Mouse (Mus musculus) gastrocnemius, postnatal 10 days (tissue): ENCODE measurements at regions not wholly inside any gene's neighbourhood (a gene's known extent, or its start where the extent isn't known, plus 50 kb on each side); places are given as distances from the start of the nearest gene placed in this dataset.

Source experiments
- DNase-seq: peaks from one replicate; pipeline ENCODE4 v3.0.0; 2021; ENCODE audit warnings: mixed read lengths

DNA sequence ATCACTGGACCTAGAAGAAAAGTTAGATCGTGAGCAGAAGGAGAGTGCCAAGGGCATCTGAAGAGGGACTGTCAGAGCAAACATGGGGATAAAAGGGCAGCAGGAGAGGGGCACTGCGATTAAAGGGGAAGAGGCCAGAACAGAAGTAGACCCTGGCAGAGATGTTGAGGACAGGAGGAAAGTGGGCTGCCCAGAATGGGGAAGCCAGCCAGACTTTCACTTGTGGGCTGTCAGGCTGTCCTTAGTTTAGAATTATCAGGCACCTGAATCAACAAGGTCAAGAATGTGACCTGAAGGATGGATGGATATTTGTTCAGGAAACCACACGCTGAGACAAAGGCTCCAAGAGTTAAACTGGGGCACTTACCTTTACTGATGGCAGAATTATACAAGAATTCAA is 193.0 kb upstream of the Klf3 start:
- no peak for DNase-seq

DNA sequence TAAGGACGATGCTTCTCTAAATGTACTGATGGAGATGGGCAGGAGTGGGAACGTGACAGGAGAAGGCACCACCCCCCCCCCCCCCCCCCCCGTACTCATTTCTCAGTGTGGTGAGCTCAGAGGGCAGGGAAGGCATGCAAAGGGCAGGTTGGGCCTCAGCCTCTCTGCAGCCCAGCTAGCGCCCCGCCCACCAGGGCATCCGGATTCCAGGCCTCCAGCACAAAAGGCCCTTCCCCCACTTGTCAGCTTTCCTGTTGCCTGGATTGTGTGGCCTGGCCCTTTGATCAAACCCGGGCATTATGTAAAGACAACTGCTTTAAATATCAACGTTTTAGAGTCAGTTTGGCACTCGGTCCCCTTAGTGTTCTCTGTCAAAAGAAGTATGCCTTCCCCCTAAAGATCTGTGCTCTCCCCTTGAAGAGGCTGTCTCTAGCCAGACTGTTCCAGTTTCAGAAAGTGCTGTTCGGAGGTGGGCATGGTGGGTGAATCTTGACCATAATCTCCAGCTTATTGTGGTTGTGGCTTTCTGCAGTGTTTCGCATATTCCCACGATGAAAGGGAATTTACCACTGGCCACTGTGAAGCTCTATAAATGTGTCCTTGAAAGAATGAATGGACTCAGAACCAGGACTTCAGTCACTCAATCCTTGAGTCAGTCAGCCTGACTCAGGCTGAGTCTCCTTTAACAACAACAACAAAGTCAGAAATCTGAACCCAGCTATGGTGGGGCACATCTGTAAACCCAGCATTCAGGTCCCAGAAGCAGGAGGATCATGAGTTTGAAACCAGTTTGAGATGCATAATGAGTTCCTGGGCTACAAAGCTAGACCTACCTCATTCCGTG is 192.4 kb upstream of the Klf3 start:
- DNase-seq, result peak; percentile 44

- no peak for DNase-seq
Measured at GRCm38 (mm10) chr5:64612017-64612416, 191.2 kb upstream of the Klf3 start.

DNA sequence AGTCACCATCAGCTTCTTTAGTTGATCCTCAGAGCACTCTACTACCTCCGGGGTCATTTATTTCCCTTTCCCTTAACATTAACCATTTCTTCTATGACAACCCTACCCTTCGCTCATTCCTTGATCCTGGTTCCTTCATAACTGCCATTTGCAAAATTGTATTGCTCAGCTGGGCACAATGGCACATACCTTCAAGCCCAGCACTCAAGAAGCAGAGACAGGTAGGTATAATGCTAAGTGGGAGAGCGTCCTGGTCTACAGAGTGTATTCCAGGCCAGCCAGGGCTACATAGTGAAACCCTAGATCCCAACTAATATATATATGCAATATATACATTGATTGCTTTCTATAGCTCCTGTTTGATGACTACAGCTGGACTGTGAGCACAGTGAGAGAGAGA is 189.5 kb upstream of the Klf3 start:
- DNase-seq, result no peak

GRCm38 (mm10) chr5:64618126-64618525 is 185.1 kb upstream of the Klf3 start:
- no peak for DNase-seq

DNA sequence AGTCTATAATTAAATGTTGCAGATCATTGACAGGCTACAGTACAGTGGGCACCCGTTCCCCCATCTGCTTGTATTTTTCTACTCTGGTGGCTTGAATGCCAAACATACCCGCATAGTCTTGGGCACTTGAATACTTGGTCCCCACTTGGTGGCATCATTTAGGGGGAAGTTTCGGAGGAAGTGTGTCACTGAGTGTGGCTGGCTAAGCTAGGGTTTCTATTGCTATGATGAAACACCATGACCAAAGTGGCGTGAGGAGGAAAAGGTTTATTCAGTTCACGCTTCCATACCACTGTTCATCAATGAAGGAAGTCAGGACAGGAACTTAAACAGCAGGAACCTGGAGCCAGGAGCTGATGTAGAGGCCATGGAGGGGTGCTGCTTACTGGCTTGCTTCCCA is 183.4 kb upstream of the Klf3 start:
- DNase-seq, result no peak

DNA sequence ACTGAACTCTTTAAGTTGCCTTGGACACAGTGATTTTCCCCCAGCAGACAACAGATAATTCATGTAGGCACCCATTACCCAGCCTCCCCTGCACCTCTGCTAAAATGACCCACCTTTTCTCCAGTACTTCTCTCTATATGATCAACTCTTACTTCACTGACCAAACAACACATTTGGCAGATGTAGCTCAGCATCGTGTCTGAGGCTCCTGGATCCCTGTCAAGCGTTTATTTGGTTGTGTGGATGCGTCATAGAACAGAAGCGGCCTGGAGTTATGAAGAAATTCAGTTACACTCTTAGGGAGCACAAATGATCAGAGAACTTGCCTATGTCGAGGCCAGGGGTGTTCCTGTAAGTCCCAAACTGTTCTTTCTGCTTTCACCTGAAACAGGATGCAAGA is 182.5 kb upstream of the Klf3 start:
- no peak for DNase-seq

DNA sequence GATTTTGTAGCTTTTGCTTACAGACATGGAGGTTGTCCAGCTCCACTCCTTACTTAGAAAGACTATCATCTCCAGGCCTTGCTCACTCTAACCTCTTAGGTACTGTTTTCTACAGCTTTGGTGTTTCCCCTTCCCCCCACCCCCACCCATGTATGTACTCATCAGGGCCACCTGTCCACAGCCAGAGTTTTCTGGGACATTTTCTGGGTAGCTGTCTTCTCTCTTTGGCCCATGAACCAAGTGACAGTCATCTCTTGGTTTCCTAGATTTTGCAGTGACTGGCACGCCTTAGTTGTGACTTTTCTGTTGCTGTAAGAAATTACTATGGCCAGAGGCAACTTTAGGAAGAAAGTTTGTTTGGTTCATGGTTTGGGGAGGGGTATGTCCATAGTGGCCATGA is 181.8 kb upstream of the Klf3 start:
- DNase-seq, result no peak

DNA sequence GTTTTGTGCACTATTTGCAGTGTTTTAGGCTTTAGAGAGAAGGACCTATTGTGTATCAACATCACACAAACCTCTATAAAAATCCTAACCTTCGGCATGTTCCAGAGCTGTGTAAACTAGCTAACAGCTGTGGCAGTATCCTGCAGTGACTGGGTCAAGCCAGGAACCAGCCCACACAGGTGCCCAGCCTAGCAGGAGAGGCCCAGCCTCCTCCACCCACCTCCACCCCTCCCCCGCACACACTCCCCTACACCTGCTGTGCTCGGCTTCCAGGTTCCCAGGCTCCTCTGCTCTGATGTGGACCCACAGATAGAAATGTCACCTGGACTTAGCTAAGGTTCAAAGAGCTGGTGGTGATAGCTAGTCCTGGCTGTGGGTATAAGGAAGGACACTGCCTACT is 179.5 kb upstream of the Klf3 start:
- no peak for DNase-seq

DNA sequence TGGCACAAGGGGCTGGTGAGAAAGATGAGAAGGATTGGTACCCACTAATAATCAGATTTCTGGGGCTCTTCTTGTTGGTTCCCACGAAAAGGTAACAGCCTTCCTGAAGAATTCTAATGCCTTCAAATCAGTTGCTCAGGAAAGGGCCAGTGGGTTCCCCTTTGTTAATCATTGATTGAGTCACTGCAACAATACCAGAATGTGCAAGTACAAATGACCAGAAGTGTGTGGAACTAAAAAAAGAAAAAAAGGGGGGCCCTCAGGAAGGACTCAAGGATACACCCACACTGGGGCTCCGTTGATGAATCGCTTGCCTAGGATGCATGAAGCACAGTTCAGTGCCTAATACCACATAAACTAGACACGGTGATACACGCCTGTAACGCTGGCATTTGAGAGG is 179.0 kb upstream of the Klf3 start:
- no peak for DNase-seq

DNA sequence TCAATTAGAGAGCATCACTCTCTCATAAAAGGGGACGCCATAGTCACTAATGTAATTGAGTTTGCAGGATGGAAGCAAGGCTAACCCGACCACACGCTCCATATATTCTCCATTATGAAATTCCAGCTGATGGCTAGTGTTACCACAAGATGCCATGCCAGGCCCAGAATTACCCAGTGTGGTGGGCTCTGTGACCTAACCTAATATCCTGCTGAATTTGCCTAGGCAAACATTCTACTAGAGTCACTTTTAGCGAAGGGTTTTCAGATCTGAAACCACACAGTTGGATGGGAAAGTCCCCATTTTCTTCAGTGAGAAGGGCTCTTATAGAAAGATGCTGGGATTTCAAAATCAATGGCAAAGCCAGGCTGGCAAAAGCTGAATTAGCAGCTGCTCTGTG is 177.8 kb upstream of the Klf3 start:
- no peak for DNase-seq

- DNase-seq, result no peak
Measured at GRCm38 (mm10) chr5:64625841-64626298, 177.3 kb upstream of the Klf3 start.

DNA sequence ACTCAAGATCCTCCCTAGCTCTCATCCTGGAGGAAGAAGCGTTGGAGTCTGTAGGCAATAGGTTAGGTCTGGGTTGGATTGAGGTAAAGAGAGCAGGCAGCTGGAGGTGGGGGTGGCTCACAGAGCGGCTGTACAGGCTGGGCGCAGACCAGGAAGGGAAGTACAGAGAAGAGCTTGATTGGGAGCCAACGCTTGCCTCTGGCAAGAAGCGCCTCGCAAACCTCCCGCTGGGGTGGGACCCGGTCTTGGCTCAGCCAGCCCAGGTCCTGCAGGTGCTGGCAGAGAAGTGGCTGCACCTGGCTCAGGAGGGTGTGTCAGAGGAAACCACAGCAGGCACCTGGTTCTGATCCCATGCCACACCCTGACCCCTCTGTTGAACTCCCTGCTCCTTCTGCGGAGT is 176.8 kb upstream of the Klf3 start:
- peak; percentile 27 for DNase-seq

- no peak for DNase-seq
Measured at GRCm38 (mm10) chr5:64630582-64630981, 172.6 kb upstream of the Klf3 start.

DNA sequence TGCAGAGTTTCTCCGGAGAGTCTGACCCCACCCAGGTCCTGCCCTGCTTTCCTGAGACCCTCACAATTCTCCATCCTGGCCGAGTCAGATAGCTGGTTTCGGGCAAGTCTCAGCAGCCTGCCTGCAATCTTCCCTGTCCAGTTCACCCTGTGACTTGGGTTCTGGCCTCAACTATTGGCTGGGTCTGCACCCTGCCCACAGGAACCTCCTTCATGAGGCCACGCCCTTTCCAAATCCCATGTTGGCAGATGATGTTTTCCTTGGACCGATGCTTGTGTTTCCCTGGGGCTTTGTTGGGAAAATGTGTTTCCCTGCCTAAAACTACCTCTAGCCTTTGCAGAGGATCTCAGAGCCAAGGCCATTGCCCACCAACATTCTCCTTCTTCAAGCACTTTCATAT is 171.0 kb upstream of the Klf3 start:
- DNase-seq, result no peak

DNA sequence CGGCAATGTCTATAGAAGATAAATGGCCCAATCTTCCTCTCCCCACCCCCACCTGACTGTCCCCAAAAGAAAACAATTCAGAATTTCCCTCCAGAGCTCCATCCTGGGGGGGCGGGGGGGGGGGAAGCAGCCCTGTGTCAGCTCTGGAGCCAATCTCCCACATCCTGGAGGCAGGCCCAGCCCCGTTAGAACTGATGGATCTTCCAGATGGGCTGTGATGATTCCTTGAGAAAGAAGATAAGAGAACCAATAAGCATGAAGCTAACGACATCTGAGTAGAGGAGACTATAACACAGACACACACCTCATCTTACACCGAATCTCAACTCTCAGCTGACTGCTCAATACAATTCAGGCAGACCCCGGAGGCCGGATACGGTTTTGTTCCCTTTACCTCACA is 169.2 kb upstream of the Klf3 start:
- DNase-seq, result peak; percentile 18

DNA sequence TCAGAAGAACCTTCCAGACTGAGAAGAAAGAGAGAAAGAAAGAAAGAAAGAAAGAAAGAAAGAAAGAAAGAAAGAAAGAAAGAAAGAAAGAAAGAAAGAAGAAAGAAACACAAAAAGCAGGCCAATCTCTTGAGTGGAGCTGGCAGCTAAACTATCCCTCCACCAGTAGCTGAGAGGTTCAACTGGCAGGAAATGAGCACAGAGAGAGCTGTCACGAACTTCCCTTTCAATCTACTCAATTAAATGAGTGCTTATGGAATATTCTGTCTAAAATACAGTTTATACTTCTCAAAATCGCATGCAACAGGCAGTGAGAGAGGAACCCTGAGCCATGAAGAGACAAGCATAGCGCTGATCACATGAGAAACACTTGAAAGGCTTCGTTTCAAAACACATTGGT is 168.5 kb upstream of the Klf3 start:
- no peak for DNase-seq

- no peak for DNase-seq
Measured at GRCm38 (mm10) chr5:64636301-64636700, 166.9 kb upstream of the Klf3 start.

- no peak for DNase-seq
Measured at GRCm38 (mm10) chr5:64643584-64643983, 159.6 kb upstream of the Klf3 start.

GRCm38 (mm10) chr5:64647417-64648125 is 155.6 kb upstream of the Klf3 start:
- peak; percentile 10 for DNase-seq

- peak; percentile 9 for DNase-seq
Measured at GRCm38 (mm10) chr5:64648492-64648891, 154.7 kb upstream of the Klf3 start.

GRCm38 (mm10) chr5:64651407-64651806 is 151.8 kb upstream of the Klf3 start:
- no peak for DNase-seq

DNA sequence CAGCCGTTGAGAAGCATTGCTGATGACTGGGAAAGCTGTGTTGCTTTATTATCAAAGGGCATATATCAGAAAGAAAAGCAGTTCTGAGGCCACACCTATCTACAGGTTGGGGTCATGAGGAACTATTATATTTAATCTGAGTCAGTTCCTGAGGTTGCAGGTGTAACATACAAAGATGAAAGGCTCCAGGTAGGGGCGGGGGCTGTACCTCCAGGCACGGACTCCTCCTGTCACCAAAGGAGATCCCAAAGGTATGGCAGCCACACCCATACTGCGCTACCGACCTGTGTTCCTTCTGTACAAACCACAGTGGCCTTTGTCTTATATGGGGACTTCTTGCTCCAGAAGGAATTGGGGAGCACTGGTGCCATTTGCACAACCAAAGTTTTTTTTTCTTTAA is 149.4 kb upstream of the Klf3 start:
- no peak for DNase-seq

- no peak for DNase-seq
Measured at GRCm38 (mm10) chr5:64655286-64655685, 147.9 kb upstream of the Klf3 start.
